Mouse (Mus musculus): ENCODE measurements around the gene Kidins220. TPM values are rescaled to one million over a fixed set of nuclear protein-coding genes. Genes with fewer than 3 reads are reported as not detected.
A peak's percentile ranks its signal among the peaks of the same experiment; 100 is the strongest.

Kidins220 gene
- polyA plus RNA-seq, 1 experiment from 2014 or later = 99.7 TPM

- H3K27ac ChIP-seq = no peak overlapping the region
- no peak overlapping the region for H3K4me3 ChIP-seq (ENCODE audit: inconsistent target)
- H3K79me2 ChIP-seq (ENCODE audit: inconsistent target) = no peaks in the 10 kb centered on the region
- WGBS (ENCODE audit: missing documents) = 90% methylated on average over 4 of the region's 4 CpGs
- H3K36me3 ChIP-seq (ENCODE audit: inconsistent target) = no peaks in the 10 kb centered on the region
Measured at GRCm38 (mm10) chr12:25073374-25073773, 98.6 kb downstream of the Kidins220 start.

GRCm38 (mm10) chr12:25074344-25074743 is 99.6 kb downstream of the Kidins220 start:
- Histone ChIP-seq H3K79me2 (ENCODE audit: inconsistent target) (no peaks in the 10 kb centered on the region), H3K4me3 (ENCODE audit: inconsistent target) (no peak overlapping the region), H3K27ac (no peak overlapping the region), H3K36me3 (ENCODE audit: inconsistent target) (no peaks in the 10 kb centered on the region)
- WGBS (ENCODE audit: missing documents) = 82% methylated on average over 3 of the region's 3 CpGs

DNA sequence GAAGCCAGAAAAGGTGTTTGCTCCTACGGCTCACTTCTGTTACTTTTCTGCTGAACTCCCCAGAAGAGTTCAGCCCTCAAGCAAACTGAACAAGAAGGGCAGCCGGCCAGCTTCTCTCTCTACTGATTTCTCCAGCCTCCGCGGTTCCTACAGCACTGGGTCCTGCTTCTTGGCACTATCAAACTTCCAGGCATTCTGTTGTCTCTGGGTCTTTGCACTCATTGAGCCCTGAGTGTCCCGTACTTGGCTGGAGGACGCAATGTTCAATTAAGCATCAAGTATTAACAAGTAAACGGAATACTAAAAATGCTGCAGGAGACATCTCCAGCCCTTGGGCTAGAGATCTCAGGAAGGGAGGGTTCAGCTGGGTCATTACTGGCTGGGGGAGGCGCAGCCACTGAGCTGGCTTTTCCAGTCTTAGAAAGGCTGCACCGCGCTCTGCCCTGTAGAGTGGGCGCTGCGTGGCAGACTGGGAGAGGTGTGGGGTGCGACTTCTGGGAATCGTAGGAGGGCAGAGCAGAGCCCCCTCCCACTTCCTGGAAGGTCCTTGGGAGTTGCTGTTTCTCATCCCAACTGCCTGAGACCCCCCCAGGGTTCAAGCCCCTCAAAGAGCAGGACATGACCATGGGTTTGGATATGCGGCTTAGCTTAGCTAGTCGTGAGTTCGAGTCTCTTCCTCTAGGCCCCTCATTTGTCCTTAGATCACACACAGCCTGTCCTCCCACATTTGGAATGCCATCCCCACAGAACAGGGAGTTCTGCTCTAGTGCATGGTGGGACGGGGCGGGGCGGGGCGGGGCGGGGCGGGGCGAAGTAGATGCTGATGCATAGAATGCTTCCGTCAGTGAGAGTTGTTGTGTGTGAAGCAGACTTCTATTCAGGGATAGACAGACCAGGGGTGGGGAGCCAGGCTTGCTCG is 108.8 kb downstream of the Kidins220 start:
- Histone ChIP-seq H3K36me3 (ENCODE audit: inconsistent target) (no peaks in the 10 kb centered on the region), H3K27ac (no peak overlapping the region), H3K4me3 (ENCODE audit: inconsistent target) (no peak overlapping the region), H3K79me2 (ENCODE audit: inconsistent target) (no peaks in the 10 kb centered on the region)
- WGBS (ENCODE audit: missing documents) = 73% methylated on average over 17 of the region's 26 CpGs

DNA sequence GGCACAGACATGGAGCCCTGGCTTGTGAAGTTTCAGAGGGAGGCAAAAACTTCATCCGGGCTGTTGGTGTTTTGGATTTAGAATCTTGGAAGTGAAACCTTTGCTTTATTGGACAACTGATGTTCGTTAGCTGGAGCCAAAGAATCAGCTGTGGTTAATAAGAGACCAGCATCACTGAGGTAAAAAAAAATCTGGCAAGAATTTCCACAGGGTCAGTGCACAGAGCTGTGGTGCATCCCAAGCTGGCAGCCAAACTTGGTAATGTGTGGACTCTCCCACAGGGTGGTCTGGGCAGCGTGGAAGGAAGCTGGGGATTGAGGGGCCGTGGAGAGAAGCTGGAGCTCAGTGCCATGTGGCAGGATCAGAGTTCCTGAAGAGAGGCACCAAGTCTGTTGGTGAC is 112.2 kb downstream of the Kidins220 start:
- no peaks in the 10 kb centered on the region for H3K79me2 ChIP-seq (ENCODE audit: inconsistent target)
- 87% methylated on average over 4 of the region's 4 CpGs for WGBS (ENCODE audit: missing documents)
- no peak overlapping the region for H3K4me3 ChIP-seq (ENCODE audit: inconsistent target)
- H3K27ac ChIP-seq = no peak overlapping the region
- no peaks in the 10 kb centered on the region for H3K36me3 ChIP-seq (ENCODE audit: inconsistent target)

DNA sequence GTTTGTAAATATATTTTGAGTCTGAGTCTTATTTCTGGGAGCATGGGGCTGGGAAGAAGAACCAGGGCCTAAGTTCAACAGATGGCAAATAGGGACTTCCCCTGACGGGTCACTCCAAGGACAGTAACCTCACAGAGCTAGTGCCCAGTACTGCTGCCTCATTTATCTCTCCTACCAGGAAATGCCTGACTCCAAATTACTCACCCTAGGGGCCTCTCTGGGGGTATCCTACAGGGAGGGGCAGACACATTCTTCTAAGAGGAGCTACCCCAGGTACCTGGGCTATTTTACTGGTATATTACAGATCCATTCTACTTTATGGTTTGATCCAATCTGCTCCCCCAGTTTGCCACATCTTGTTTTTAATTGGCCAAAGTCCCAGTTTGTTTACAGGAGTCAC is 114.7 kb downstream of the Kidins220 start:
- Histone ChIP-seq H3K27ac (no peak overlapping the region), H3K79me2 (ENCODE audit: inconsistent target) (peaks cover 20% of the 10 kb centered on the region), H3K36me3 (ENCODE audit: inconsistent target) (no peaks in the 10 kb centered on the region), H3K4me3 (ENCODE audit: inconsistent target) (no peak overlapping the region)
- WGBS (ENCODE audit: missing documents) = 92% methylated on average over 1 of the region's 1 CpGs

DNA sequence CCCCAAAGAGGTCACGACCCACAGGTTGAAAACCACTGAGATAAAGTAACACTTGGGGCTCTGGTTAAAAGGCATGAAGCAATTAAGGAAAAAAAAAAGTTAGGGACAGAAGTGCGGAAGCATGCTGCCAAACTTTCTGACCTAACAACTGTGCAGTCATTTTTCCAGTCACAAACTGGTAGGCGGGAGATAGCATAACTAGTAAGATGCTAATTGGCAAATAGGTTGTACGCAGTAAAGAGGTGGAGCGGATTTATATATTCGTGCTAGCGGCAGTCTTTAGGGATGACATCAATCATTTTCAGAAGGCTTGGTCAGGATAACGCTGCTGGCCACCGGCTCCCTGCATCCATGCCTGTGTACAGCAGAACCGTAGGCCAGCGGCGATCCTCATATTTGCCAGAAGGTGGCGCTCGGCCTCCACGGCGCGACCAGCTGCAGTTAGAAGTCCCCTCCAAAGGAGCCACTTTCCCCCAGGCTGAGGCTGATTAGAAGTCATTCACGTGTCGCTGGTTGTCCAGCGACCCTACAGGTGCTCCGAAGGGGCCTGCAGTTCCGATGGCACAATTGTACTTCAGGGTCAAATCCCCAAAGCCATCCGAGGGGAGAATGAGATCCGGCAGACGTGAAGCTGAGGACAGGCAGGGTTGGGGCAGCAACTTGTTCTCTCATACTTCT is 117.4 kb downstream of the Kidins220 start:
- H3K27ac ChIP-seq = no peak overlapping the region
- H3K79me2 ChIP-seq (ENCODE audit: inconsistent target) = peaks cover 35% of the 10 kb centered on the region
- 16% methylated on average over 25 of the region's 25 CpGs for WGBS (ENCODE audit: missing documents)
- no peaks in the 10 kb centered on the region for H3K36me3 ChIP-seq (ENCODE audit: inconsistent target)
- H3K4me3 ChIP-seq (ENCODE audit: inconsistent target) = no peak overlapping the region; the same call in 1 of the 2 replicates

DNA sequence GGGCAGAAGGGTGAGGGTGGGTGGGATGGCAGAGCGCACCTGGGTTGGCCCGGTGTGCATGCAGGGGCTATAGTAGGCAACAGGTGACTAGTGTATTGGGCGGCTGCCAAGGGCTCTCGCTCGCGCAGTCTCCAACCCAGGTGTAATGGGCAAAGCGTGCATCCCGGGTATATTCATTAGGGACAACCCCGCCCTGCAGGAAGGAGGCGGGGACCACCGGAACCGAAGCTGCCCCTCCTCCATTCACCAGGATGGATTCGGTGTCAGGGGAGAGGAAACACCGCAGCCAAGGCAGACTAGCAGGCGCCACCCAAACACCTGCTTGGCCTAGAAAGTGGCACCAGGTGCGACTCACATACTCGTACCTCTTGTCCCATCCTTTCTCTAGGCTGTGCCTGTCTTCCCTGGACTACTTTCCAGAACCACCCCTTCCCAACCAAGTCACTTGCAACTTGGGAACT is 118.1 kb downstream of the Kidins220 start:
- peak overlapping the region; percentile 96; the same call in 1 of the 2 replicates for H3K4me3 ChIP-seq (ENCODE audit: inconsistent target)
- no peaks in the 10 kb centered on the region for H3K36me3 ChIP-seq (ENCODE audit: inconsistent target)
- H3K79me2 ChIP-seq (ENCODE audit: inconsistent target) = peaks cover 35% of the 10 kb centered on the region
- H3K27ac ChIP-seq = no peak overlapping the region
- 30% methylated on average over 16 of the region's 17 CpGs for WGBS (ENCODE audit: missing documents)

DNA sequence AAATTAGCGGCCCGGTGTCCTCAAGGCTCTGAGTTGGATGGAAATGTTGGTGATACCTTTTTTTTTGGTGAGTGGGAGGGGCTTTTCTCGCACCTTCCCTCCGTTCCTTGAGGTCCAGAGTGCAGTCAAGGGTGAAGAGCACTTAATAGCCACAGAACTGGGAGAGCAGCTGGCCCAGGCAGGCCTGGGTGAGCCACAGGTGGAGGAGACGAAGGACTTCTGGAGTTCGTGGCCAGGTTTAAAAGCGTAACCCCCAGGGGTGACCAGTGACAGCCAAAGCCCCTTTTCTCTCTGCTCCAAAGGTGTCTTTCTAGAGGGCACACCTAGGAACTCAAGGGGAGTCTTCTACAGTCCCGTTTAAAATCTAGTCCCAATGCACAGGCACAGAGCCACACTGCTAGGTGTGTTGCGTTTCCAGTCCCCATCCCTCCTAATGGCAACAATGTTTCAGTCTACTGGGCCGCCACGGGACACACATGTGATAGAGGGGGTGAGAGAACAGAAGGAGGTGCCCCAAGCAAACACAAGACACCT is 118.6 kb downstream of the Kidins220 start:
- H3K36me3 ChIP-seq (ENCODE audit: inconsistent target) = no peaks in the 10 kb centered on the region
- peaks cover 39% of the 10 kb centered on the region for H3K79me2 ChIP-seq (ENCODE audit: inconsistent target)
- H3K4me3 ChIP-seq (ENCODE audit: inconsistent target) = peak overlapping the region; percentile 96
- WGBS (ENCODE audit: missing documents) = 85% methylated on average over 9 of the region's 11 CpGs
- H3K27ac ChIP-seq = no peak overlapping the region

DNA sequence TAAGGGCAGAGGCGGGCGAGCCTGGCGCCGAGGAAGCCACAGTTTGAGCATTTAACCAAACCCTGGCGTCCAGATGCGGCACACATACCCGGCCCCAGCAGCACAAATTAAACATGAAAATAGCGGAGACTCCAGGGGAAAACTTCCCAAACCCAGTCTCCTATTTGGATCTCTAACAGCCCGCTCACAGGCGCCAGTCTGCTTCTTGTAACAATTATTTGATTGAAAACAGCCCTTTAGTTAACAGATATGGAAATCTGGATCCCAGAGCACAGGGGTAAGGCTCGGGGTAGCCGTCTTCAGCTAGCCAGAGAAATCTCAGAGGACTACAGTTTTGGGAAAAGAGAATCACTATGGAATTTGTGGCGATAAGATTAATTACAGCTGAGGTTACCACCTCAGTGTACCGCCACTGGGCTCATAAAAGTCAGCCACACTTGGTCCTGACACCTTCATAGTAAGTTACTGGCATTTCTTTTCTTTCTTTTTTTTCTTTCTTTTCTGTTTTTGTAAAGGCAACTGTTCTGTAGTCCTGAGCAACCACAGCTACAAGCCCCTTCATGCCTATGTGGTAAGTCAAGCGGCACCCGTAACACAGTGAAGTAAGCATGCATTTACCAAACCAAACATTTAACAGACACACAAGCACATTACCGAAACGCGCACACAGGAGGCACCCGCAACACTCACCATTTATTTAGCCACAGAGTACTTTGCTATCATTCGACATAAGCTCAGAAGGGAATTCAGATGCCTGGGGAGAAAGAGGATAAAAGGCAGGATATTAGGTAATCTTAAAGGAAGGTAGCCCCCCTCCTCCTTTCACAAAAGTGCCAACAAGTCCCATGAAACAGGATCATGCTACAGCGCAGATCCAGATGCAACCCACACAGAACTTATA is 120.1 kb downstream of the Kidins220 start:
- peak overlapping the region; percentile 96 for H3K4me3 ChIP-seq (ENCODE audit: inconsistent target)
- H3K27ac ChIP-seq = peak overlapping the region; percentile 62
- 3% methylated on average over 22 of the region's 22 CpGs for WGBS (ENCODE audit: missing documents)
- peaks cover 39% of the 10 kb centered on the region for H3K79me2 ChIP-seq (ENCODE audit: inconsistent target)
- H3K36me3 ChIP-seq (ENCODE audit: inconsistent target) = no peaks in the 10 kb centered on the region

GRCm38 (mm10) chr12:25095538-25095937 is 120.8 kb downstream of the Kidins220 start:
- no peaks in the 10 kb centered on the region for H3K36me3 ChIP-seq (ENCODE audit: inconsistent target)
- H3K79me2 ChIP-seq (ENCODE audit: inconsistent target) = peaks cover 39% of the 10 kb centered on the region
- H3K27ac ChIP-seq = peak overlapping the region; percentile 62
- H3K4me3 ChIP-seq (ENCODE audit: inconsistent target) = peak overlapping the region; percentile 96
- WGBS (ENCODE audit: missing documents) = 2% methylated on average over 19 of the region's 19 CpGs

GRCm38 (mm10) chr12:25095974-25096639 is 121.4 kb downstream of the Kidins220 start:
- WGBS (ENCODE audit: missing documents) = under 1% methylated on average over 37 of the region's 41 CpGs
- Histone ChIP-seq H3K79me2 (ENCODE audit: inconsistent target) (peaks cover 39% of the 10 kb centered on the region), H3K27ac (peak overlapping the region; percentile 90)

DNA sequence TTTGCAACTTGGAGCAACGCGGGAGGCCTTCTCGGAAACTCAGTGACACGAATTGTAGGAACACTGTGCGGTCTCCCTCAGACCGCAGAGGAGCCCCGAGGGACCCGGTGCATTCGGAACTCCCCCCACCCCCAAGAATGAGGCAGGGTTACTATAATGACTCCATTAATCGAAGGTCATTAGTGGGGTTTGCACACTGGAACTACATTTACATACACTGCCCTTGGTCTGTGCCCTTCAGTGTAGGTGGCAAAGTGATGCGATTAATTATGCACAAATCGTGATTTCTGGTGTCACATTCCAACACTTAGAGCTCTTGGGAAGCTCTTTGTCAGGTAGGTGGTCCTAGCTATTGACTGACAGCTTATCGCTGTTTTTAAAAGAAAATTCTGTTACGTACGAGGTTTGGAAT is 121.9 kb downstream of the Kidins220 start:
- H3K27ac ChIP-seq = peak overlapping the region; percentile 90
- no peaks in the 10 kb centered on the region for H3K36me3 ChIP-seq (ENCODE audit: inconsistent target)
- 6% methylated on average over 15 of the region's 15 CpGs for WGBS (ENCODE audit: missing documents)
- H3K4me3 ChIP-seq (ENCODE audit: inconsistent target) = peak overlapping the region; percentile 96
- peaks cover 39% of the 10 kb centered on the region for H3K79me2 ChIP-seq (ENCODE audit: inconsistent target)

More at GRCm38 (mm10) chr12:25095974-25096639, 121.4 kb downstream of the Kidins220 start:
- Histone ChIP-seq H3K4me3 (ENCODE audit: inconsistent target) (peak overlapping the region; percentile 96), H3K36me3 (ENCODE audit: inconsistent target) (no peaks in the 10 kb centered on the region)

- WGBS (ENCODE audit: missing documents) = 0% methylated on average over 1 of the region's 1 CpGs
- H3K79me2 ChIP-seq (ENCODE audit: inconsistent target) = peaks cover 39% of the 10 kb centered on the region
- peak within 1 kb of the TSS; percentile 90 for H3K27ac ChIP-seq
- peak within 1 kb of the TSS; percentile 96 for H3K4me3 ChIP-seq (ENCODE audit: inconsistent target)
- no peaks in the 10 kb centered on the region for H3K36me3 ChIP-seq (ENCODE audit: inconsistent target)
Measured at GRCm38 (mm10) chr12:25097052-25097209, 122.2 kb downstream of the Kidins220 start, which contains the start of gene Id2. TSS of gene Id2 (minus strand) at chr12:25097140.
